Mouse (Mus musculus): ENCODE measurements at regions not wholly inside any gene's neighbourhood (a gene's known extent, or its start where the extent isn't known, plus 50 kb on each side); places are given as distances from the start of the nearest gene placed in this dataset.

GRCm38 (mm10) chr13:20039590-20039989, 50.8 kb upstream of the Elmo1 start:
- TF ChIP-seq POLR2A (IDR thresholded peaks at IDR 0.05; ENCODE audit: borderline replicate concordance, extremely low read depth, insufficient read depth, insufficient read length, poor library complexity, severe bottlenecking) (no peak), CTCF (IDR thresholded peaks at IDR 0.05; ENCODE audit: borderline replicate concordance, extremely low read depth, insufficient read depth, insufficient read length) (no peak)

All from brain, embryonic 14.5 days (tissue).